Mouse (Mus musculus): ENCODE measurements around the gene Prkaa1.

DNA sequence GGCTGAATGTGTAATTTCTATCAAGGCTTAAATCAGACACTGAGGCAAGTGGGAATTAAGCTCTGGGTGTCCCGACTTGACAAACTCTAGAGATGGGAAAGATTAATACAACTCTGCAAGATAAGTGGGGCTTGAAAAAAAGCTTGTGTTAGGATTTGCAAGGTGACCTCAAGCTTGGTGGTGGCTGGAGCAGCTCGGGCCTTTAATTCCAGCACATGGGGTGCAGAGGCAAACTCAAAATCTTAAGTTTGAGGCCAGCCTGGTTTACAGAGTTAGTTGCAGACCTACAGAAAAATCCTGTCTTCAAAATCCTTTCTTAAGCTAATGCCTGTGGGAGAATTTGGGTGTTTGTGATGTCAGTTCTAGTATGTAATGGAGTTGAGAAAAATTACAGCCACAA is 24.5 kb upstream of the Prkaa1 start:
- TF ChIP-seq EP300 (IDR thresholded peaks at IDR 0.05; ENCODE audit: insufficient read depth, low read depth, low read length): no peak
- no peak for TF ChIP-seq CTCF (IDR thresholded peaks at IDR 0.05)
